Mouse (Mus musculus) G1E (cell line): ENCODE data around the gene Pou3f1. TPM values are rescaled to one million over a fixed set of nuclear protein-coding genes. Genes with fewer than 3 reads are reported as not detected.

Experiments used
- ATAC-seq: 2 replicates; pipeline ENCODE4 v1.8.0; 2016; ENCODE audit warnings: mild to moderate bottlenecking; ENCODE audit not compliant: insufficient number of reproducible peaks, poor library complexity, low FRiP score, severe bottlenecking; ENCODE audit errors: extremely low read depth
- DNase-seq: peaks from one replicate; pipeline ENCODE4 v3.0.0; 2012; ENCODE audit warnings: low spot score
- H3K27me3 ChIP-seq: 2 replicates; pipeline ENCODE4 v1.6.1; 2012; ENCODE audit warnings: mild to moderate bottlenecking, low read length, inconsistent platforms; ENCODE audit not compliant: insufficient read depth
- H3K36me3 ChIP-seq: replicated peaks from 2 replicates; pipeline ENCODE3; 2012; ENCODE audit warnings: mild to moderate bottlenecking, inconsistent platforms
- H3K4me1 ChIP-seq: 2 replicates; pipeline ENCODE4 v1.6.1; 2012; ENCODE audit warnings: low read depth, low read length, inconsistent platforms, mixed read lengths; ENCODE audit not compliant: insufficient read depth
- H3K4me3 ChIP-seq: 2 replicates; pipeline ENCODE4 v1.5.1; 2012; ENCODE audit warnings: low read depth, mild to moderate bottlenecking, inconsistent platforms, low read length, moderate library complexity, mixed read lengths
- H3K9me3 ChIP-seq: replicated peaks from 2 replicates; pipeline ENCODE4 v1.6.1; 2012; ENCODE audit warnings: inconsistent platforms
- CTCF ChIP-seq: IDR thresholded peaks from 2 replicates; pipeline ENCODE4 v1.5.1; 2012; ENCODE audit warnings: low read depth, low read length, inconsistent platforms, mixed read lengths
- GATA1 ChIP-seq: IDR thresholded peaks from 2 replicates; pipeline ENCODE4 v1.6.1; 2012; ENCODE audit warnings: borderline replicate concordance, low read length, inconsistent platforms, mixed read lengths
- GATA2 ChIP-seq: IDR thresholded peaks from 2 replicates; pipeline ENCODE4 v1.6.1; 2012; ENCODE audit warnings: low read depth, low read length, inconsistent platforms, borderline replicate concordance
- POLR2AphosphoS5 ChIP-seq: IDR thresholded peaks from 2 replicates; pipeline ENCODE4 v1.6.1; 2012; ENCODE audit warnings: low read depth, low read length, inconsistent platforms; ENCODE audit not compliant: insufficient replicate concordance
- TAL1 ChIP-seq: conservative IDR thresholded peaks from 2 replicates; pipeline ENCODE4 v1.6.1; 2012; ENCODE audit warnings: low read depth, low read length, inconsistent platforms, mixed read lengths
- polyA plus RNA-seq: library from polyadenylated mRNA; stranded (reverse); fragments of >175 nt; gene quantifications from 2 replicates; pipeline ENCODE4 v1.2.3, GENCODE M21; 2012
- total RNA-seq, 2 experiments: library from RNA; stranded (forward) in 1 of 2; stranded (reverse) in 1 of 2; fragments of 200-1000 nt in 1 of 2; fragments of >200 nt in 1 of 2; fragmentation: Nextera tagmentation in 1 of 2; gene quantifications; 2 replicates each; pipeline ENCODE4 v1.2.3; 2014 to 2017

Gene Pou3f1
- total and polyA plus RNA-seq, 3 experiments = 0.05 TPM; not detected in 2

DNA sequence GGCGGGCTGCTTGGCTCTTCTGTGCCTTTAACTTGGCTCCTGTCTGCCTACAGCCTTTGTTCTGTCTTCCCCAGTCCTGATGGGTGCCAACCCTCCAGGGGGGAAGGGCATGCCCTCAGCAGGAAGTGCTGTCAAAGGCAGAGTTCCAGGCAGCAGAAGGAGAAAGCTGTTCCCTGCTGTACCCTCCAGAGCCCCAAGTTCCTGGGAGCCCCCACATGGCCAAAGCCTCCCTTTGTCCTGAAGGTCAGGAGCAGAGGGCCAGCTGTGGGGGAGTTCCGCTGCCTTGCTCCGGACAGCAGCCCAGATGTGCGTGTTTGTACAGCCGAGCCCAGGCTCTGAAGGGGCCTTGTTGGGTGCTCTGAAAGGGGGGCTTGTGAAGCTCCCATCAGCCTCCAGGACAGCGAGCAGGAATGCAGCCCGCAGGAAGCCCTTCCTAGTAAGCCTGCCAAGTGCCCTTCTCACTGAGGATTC lies 32.5 kb upstream of the Pou3f1 start:
- H3K9me3 ChIP-seq = no peaks in the 10 kb centered on the region
- peaks cover 3% of the 10 kb centered on the region; the same call in 1 of the 2 replicates for H3K4me1 ChIP-seq
- H3K36me3 ChIP-seq = no peaks in the 10 kb centered on the region
- peaks cover 12% of the 10 kb centered on the region for H3K27me3 ChIP-seq
- no peak overlapping the region for H3K4me3 ChIP-seq
- TF ChIP-seq TAL1 (no peak), GATA1 (no peak), GATA2 (no peak), POLR2AphosphoS5 (no peak), CTCF (no peak)
- no peak for ATAC-seq
- no peak for DNase-seq

GRCm38 (mm10) chr4:124626836-124627235 lies 29.8 kb upstream of the Pou3f1 start:
- Histone ChIP-seq H3K9me3 (no peaks in the 10 kb centered on the region), H3K4me3 (no peak overlapping the region), H3K36me3 (no peaks in the 10 kb centered on the region), H3K27me3 (peaks cover 4% of the 10 kb centered on the region; the same call in 1 of the 2 replicates), H3K4me1 (no peaks in the 10 kb centered on the region)
- DNase-seq = no peak
- no peak for ATAC-seq
- TF ChIP-seq POLR2AphosphoS5 (no peak), TAL1 (no peak), GATA2 (no peak)

GRCm38 (mm10) chr4:124631456-124631855 lies 25.2 kb upstream of the Pou3f1 start:
- Histone ChIP-seq H3K27me3 (peaks cover under 1% of the 10 kb centered on the region; the same call in 1 of the 2 replicates), H3K4me3 (no peak overlapping the region), H3K36me3 (no peaks in the 10 kb centered on the region), H3K4me1 (no peaks in the 10 kb centered on the region), H3K9me3 (no peaks in the 10 kb centered on the region)
- no peak for ATAC-seq
- TF ChIP-seq GATA1 (no peak), TAL1 (no peak), CTCF (no peak)
- DNase-seq = no peak

DNA sequence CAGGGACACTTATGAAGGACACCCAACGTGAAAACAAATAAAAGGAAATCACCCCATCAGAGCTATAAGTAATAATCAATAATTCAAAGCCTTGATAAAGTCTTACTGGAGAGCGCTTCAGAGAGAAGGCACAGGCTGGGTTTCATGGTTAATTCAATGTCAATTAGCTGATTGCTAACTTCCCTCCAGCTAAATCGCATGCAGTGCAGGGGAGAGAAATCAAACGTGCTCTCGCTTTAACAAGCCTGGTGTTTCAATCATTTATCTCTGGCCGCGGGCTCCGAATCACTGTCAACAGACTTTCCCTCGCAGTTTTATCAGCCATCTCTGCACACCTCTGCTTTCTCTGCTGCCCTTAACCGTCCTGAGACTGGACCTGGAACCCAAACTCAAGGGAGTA lies 23.8 kb upstream of the Pou3f1 start:
- Histone ChIP-seq H3K9me3 (no peaks in the 10 kb centered on the region), H3K4me3 (no peak overlapping the region), H3K36me3 (no peaks in the 10 kb centered on the region), H3K27me3 (peaks cover 2% of the 10 kb centered on the region; the same call in 1 of the 2 replicates), H3K4me1 (no peaks in the 10 kb centered on the region)
- TF ChIP-seq TAL1 (no peak), POLR2AphosphoS5 (no peak), CTCF (no peak), GATA2 (no peak)
- ATAC-seq (no peak), DNase-seq (no peak)

- ATAC-seq = no peak
- H3K4me3 ChIP-seq = no peak overlapping the region
- H3K4me1 ChIP-seq = no peaks in the 10 kb centered on the region
- H3K27me3 ChIP-seq = peaks cover 2% of the 10 kb centered on the region; the same call in 1 of the 2 replicates
- no peaks in the 10 kb centered on the region for H3K9me3 ChIP-seq
- TF ChIP-seq POLR2AphosphoS5 (no peak), TAL1 (no peak), CTCF (no peak), GATA1 (no peak), GATA2 (no peak)
- no peaks in the 10 kb centered on the region for H3K36me3 ChIP-seq
- peak; percentile 28 for DNase-seq
Measured at GRCm38 (mm10) chr4:124633281-124633680, 23.3 kb upstream of the Pou3f1 start.

DNA sequence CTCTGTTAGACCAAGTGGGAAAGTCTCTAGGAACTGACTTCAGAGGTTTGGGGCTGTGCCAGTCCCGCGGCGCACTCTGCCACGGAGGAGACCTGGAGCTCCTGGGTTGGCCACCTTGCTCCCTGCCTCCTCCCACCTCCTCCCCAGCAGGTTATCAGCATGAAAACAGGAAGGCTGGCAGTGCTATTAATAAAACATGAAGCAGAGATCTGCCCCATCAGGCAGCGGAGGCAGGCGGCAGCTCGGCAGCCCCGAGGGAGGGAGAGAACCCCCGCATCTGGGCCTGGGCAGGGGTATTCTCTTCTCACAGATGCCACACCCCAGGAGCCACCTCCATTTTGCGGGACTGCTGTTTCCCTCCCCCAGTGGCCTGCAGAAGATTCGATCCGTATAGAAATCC lies 16.9 kb upstream of the Pou3f1 start:
- H3K9me3 ChIP-seq = no peaks in the 10 kb centered on the region
- no peak overlapping the region for H3K4me3 ChIP-seq
- DNase-seq (no peak), ATAC-seq (no peak)
- peaks cover 8% of the 10 kb centered on the region; the same call in 1 of the 2 replicates for H3K27me3 ChIP-seq
- no peaks in the 10 kb centered on the region for H3K36me3 ChIP-seq
- H3K4me1 ChIP-seq = peaks cover under 1% of the 10 kb centered on the region
- TF ChIP-seq GATA2 = no peak
- TF ChIP-seq CTCF = no peak
- TF ChIP-seq TAL1 = no peak
- TF ChIP-seq GATA1 = no peak
- no peak for TF ChIP-seq POLR2AphosphoS5

DNA sequence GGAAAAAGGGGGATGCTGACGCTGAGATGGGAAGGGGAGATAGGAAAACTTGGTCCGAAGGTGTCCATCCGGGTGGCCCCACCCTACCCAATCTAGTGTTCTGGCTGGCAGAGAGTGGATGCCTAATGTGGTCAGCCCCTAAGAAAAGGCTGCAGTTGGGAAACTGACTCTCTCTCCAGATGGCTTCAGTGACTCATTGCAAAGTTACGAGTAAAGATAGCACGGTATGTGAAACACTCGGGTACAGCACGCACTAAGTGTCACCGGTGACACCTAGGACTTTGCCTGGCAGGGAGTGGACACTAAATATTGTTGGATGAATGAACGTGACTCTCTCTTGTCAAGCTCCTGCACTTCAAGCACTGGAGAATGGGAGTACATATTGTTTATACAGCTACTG lies 12.7 kb upstream of the Pou3f1 start:
- Histone ChIP-seq H3K4me3 (no peak overlapping the region), H3K9me3 (no peaks in the 10 kb centered on the region), H3K27me3 (peaks cover 13% of the 10 kb centered on the region), H3K36me3 (no peaks in the 10 kb centered on the region), H3K4me1 (peaks cover 18% of the 10 kb centered on the region)
- no peak for ATAC-seq
- no peak for DNase-seq
- TF ChIP-seq TAL1 = no peak
